Mouse (Mus musculus): ENCODE results near the gene Tmem50a. TPM values are rescaled to one million over a fixed set of nuclear protein-coding genes. Genes with fewer than 3 reads are reported as not detected.
A peak's percentile ranks its signal among the peaks of the same experiment; 100 is the strongest.

Tmem50a gene
- polyA plus RNA-seq (2015; fragmentation: Nextera tagmentation; extraction: Ambion mirVana): 203 and 218 TPM in 2 replicates

DNA sequence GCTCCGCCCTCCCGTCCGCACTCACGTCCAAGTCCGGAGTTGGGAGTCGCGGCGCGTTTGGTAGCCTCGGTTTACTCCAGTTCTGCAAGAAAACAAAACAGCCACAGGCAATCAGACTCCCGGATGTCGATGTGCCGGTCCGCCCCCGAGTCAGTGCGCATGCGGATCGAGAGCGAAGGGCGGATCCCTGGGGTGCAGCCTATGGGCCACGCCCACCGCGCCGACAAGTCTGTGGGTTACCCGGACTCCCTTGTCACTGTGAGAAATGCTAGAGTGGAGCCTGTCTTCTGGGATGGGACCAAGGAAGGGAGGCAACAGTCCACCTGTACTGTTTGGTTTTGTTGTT is at the start of gene Tmem50a:
Gene Tmem50a (minus strand): TSS at position 161 of the 346 bp plus-strand sequence.
- Histone ChIP-seq H3K27me3 (replicated peaks) (no peaks in the 10 kb centered on the region), H3K4me1 (peaks cover 17% of the 10 kb centered on the region), H3K36me3 (replicated peaks) (no peaks in the 10 kb centered on the region; the same call in 1 of the 2 replicates), H3K4me3 (peak within 1 kb of the TSS; percentile 76), H3K9me3 (no peaks in the 10 kb centered on the region), H3K27ac (peak within 1 kb of the TSS; percentile 86), H3K4me2 (peak within 1 kb of the TSS; percentile 63), H3K9ac (peak within 1 kb of the TSS; percentile 80)
- WGBS: 0% methylated on average over 25 of the region's 25 CpGs
- ATAC-seq (replicated peaks): peak; percentile 87

DNA sequence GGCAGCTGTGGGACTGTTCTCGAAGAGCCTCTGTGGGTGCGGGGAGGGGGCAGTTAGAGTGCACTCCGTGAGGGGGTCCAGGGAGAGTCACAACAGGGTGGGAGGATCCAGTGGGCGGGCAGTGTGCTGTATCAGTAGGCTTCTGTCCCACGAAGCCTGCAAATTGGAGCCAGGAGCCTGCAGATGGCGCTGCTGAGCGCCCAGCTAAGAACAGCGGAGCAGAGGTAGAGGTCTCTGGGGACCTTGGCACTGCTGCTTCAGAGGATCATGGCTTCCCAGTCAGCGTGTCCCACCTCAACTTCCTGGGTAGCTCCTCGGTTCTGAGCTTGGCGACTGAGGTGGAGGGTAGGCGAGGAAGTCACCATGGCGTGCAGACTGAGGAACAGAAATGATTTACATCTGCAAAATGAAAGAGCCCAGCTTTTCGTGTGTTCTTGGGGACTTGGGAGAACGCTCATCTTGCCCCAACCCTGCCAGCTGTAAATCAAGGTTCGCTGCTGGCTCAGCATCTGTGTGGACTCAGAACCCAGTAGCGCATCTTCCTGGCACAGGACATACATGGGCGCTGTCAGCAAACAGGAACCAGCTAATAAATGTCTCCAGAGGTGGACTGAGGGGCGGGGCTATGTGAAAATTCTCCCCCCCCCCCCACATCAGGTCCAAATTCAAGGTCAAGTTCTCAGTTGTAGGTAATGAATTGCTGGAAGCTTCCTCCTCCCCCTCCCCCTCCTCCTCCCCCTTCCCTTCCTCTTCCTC is 48.4 kb upstream of the Tmem50a start:
- no peaks in the 10 kb centered on the region for H3K36me3 ChIP-seq (replicated peaks)
- no peak overlapping the region for H3K4me2 ChIP-seq
- H3K9ac ChIP-seq: no peak overlapping the region
- no peak overlapping the region for H3K4me3 ChIP-seq
- H3K27me3 ChIP-seq (replicated peaks): no peaks in the 10 kb centered on the region
- no peaks in the 10 kb centered on the region for H3K4me1 ChIP-seq
- H3K27ac ChIP-seq: no peak overlapping the region
- no peaks in the 10 kb centered on the region for H3K9me3 ChIP-seq
- 30% methylated on average over 19 of the region's 19 CpGs for WGBS
- ATAC-seq (replicated peaks): no peak

DNA sequence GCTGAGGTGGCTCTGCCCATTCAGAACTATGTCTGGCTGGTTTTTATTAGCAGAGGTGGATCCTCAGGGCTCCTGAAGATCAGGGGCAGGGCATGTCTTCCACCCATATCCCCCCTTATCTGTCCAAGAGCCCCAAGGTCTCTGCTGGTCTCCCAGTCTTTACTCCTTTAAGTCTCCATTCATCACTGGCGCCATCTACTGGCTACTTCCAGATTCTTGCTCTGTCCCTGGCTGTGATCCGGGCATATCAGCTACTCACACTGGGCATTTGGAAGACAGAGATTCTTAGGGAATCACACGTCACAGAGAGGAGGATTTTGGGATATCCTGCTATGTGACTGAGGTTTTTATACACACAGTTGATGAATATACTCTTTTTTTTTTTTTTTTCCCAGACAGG is 41.5 kb upstream of the Tmem50a start:
- H3K9me3 ChIP-seq: no peaks in the 10 kb centered on the region
- WGBS: 23% methylated on average over 3 of the region's 3 CpGs
- H3K4me2 ChIP-seq: no peak overlapping the region
- H3K36me3 ChIP-seq (replicated peaks): no peaks in the 10 kb centered on the region
- H3K27ac ChIP-seq: no peak overlapping the region
- H3K9ac ChIP-seq: no peak overlapping the region
- 0 out of 2 replicates have a peak, but pooled peaks cover 5% of the 10 kb centered on the region for H3K4me1 ChIP-seq
- no peak overlapping the region for H3K4me3 ChIP-seq
- H3K27me3 ChIP-seq (replicated peaks): 0 out of 2 replicates have a peak, but pooled peaks cover 4% of the 10 kb centered on the region
- ATAC-seq (replicated peaks): no peak

- no peak overlapping the region for H3K4me2 ChIP-seq
- H3K4me3 ChIP-seq: no peak overlapping the region
- H3K27ac ChIP-seq: no peak overlapping the region
- H3K9me3 ChIP-seq: no peaks in the 10 kb centered on the region
- 0 out of 2 replicates have a peak, but pooled peaks cover 5% of the 10 kb centered on the region for H3K4me1 ChIP-seq
- no peak overlapping the region for H3K9ac ChIP-seq
- 0 out of 2 replicates have a peak, but pooled peaks cover 4% of the 10 kb centered on the region for H3K27me3 ChIP-seq (replicated peaks)
- WGBS: 83% methylated on average over 3 of the region's 3 CpGs
- ATAC-seq (replicated peaks): no peak
- no peaks in the 10 kb centered on the region for H3K36me3 ChIP-seq (replicated peaks)
These were observed 41.0 kb upstream of the Tmem50a start for GRCm38 (mm10) chr4:134955845-134956244.

GRCm38 (mm10) chr4:134955196-134955595 is 40.4 kb upstream of the Tmem50a start:
- no peaks in the 10 kb centered on the region for H3K9me3 ChIP-seq
- no peak overlapping the region for H3K27ac ChIP-seq
- 0 out of 2 replicates have a peak, but pooled peaks cover 4% of the 10 kb centered on the region for H3K27me3 ChIP-seq (replicated peaks)
- H3K4me3 ChIP-seq: no peak overlapping the region
- no peak overlapping the region for H3K9ac ChIP-seq
- no peaks in the 10 kb centered on the region for H3K36me3 ChIP-seq (replicated peaks)
- 0 out of 2 replicates have a peak, but pooled peaks cover 9% of the 10 kb centered on the region for H3K4me1 ChIP-seq
- 73% methylated on average over 2 of the region's 2 CpGs for WGBS
- H3K4me2 ChIP-seq: no peak overlapping the region
- ATAC-seq (replicated peaks): no peak

GRCm38 (mm10) chr4:134954461-134954860 is 39.6 kb upstream of the Tmem50a start:
- Histone ChIP-seq H3K4me3 (no peak overlapping the region), H3K9me3 (no peaks in the 10 kb centered on the region), H3K9ac (no peak overlapping the region), H3K27ac (no peak overlapping the region), H3K4me2 (no peak overlapping the region), H3K36me3 (replicated peaks) (no peaks in the 10 kb centered on the region), H3K4me1 (0 out of 2 replicates have a peak, but pooled peaks cover 9% of the 10 kb centered on the region), H3K27me3 (replicated peaks) (0 out of 2 replicates have a peak, but pooled peaks cover 4% of the 10 kb centered on the region)
- no peak for ATAC-seq (replicated peaks)
- 21% methylated on average over 15 of the region's 15 CpGs for WGBS

DNA sequence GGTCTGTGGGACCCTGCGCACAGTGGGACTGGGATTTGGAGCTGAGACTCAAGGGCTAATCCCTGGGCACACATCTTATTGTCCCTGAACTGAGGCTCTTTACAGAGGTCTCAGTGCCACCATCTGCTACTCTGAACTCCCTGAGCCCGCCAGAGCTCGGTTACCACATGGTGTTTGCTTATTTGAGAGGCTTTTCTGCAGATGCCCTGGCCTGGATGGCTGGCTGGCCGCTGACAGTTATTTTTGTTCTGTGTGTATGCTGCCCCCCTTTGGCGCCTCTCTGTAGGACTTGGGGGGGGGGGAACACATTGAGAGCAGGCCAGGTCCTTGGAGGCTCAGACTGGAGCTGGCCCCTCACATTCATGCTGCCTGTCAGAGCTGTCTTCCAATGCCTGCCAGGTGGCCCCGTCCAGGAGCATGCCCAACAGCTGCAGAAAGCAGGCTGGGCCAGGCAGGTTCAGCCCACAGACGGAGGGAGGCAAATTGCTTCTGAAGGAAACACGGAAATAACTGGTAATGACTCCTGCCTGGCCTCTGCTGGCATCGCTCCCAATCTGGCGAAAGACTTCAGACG is 35.8 kb upstream of the Tmem50a start:
- ATAC-seq (replicated peaks): peak; percentile 70
- no peak overlapping the region for H3K4me3 ChIP-seq
- H3K9me3 ChIP-seq: no peaks in the 10 kb centered on the region
- H3K27me3 ChIP-seq (replicated peaks): 0 out of 2 replicates have a peak, but pooled peaks cover 4% of the 10 kb centered on the region
- no peak overlapping the region for H3K9ac ChIP-seq
- H3K36me3 ChIP-seq (replicated peaks): no peaks in the 10 kb centered on the region
- 17% methylated on average over 11 of the region's 11 CpGs for WGBS
- no peak overlapping the region for H3K4me2 ChIP-seq
- H3K27ac ChIP-seq: 0 out of 2 replicates have a peak overlapping the region, but pooled peaks have one; percentile 38
- H3K4me1 ChIP-seq: peaks cover 14% of the 10 kb centered on the region; the same call in 1 of the 2 replicates

- no peaks in the 10 kb centered on the region for H3K36me3 ChIP-seq (replicated peaks)
- H3K4me1 ChIP-seq: peaks cover 14% of the 10 kb centered on the region
- ATAC-seq (replicated peaks): no peak
- 13% methylated on average over 17 of the region's 17 CpGs for WGBS
- H3K9me3 ChIP-seq: no peaks in the 10 kb centered on the region
- 0 out of 2 replicates have a peak overlapping the region, but pooled peaks have one; percentile 11 for H3K4me3 ChIP-seq
- no peak overlapping the region for H3K9ac ChIP-seq
- peak overlapping the region; percentile 46 for H3K4me2 ChIP-seq
- H3K27me3 ChIP-seq (replicated peaks): peaks cover 11% of the 10 kb centered on the region; the same call in 1 of the 2 replicates
- no peak overlapping the region for H3K27ac ChIP-seq
These were observed 31.4 kb upstream of the Tmem50a start for GRCm38 (mm10) chr4:134946024-134946744.

DNA sequence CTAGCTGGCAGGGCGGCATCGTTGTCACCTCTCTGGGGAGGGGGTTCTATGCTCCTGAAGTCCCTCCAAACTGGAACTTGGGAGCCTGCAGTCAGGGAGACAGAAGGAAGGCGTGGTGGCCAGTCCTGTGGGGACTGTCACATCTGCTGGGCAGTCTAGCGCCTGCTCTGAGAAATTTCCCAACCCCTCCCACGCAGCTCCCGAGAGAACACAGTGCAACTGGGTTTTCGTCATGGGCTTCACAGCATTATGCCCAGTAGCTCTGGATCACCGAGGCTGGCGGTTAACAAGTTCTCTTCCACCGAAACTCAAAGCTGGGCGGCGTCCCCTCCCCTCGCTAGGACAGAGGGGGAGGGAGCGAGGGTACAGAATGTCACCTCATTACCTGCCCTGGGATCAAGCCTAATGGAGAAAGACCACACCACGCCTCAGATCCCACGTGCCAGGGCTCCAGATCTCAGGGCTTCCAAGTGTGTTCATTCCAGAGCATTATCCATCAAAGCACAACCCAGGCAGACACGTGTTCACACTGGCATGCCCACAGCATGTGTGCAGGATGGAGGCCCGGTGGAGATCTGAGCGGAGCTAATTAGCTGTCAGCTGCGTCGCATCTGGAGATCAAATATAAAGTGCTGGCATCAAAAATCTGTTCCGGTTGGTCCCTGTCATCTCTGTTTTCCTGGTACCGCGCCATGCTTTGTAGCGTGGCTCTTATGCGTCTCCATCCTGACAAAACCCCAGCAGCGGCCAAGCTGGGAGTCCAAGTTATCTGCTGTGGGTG is 29.1 kb upstream of the Tmem50a start:
- WGBS: 46% methylated on average over 27 of the region's 27 CpGs
- no peaks in the 10 kb centered on the region for H3K9me3 ChIP-seq

GRCm38 (mm10) chr4:134939900-134940299 is 25.1 kb upstream of the Tmem50a start:
- Histone ChIP-seq H3K9me3 (no peaks in the 10 kb centered on the region), H3K27me3 (replicated peaks) (peaks cover 10% of the 10 kb centered on the region), H3K4me3 (no peak overlapping the region), H3K9ac (no peak overlapping the region), H3K4me1 (peaks cover 5% of the 10 kb centered on the region), H3K4me2 (no peak overlapping the region), H3K27ac (no peak overlapping the region), H3K36me3 (replicated peaks) (peaks cover 23% of the 10 kb centered on the region)
- WGBS: 55% methylated on average over 9 of the region's 9 CpGs
- no peak for ATAC-seq (replicated peaks)

More for the DNA sequence above, 29.1 kb upstream of the Tmem50a start:
- H3K36me3 ChIP-seq (replicated peaks): no peaks in the 10 kb centered on the region
- peak; percentile 65; the same call in 1 of the 2 replicates for ATAC-seq (replicated peaks)
- H3K27ac ChIP-seq: no peak overlapping the region
- no peak overlapping the region for H3K4me2 ChIP-seq
- peaks cover 10% of the 10 kb centered on the region for H3K4me1 ChIP-seq
- H3K9ac ChIP-seq: no peak overlapping the region
- no peak overlapping the region for H3K4me3 ChIP-seq
- peaks cover 11% of the 10 kb centered on the region for H3K27me3 ChIP-seq (replicated peaks)

- H3K4me1 ChIP-seq: no peaks in the 10 kb centered on the region
- H3K36me3 ChIP-seq (replicated peaks): peaks cover 38% of the 10 kb centered on the region
- no peaks in the 10 kb centered on the region for H3K9me3 ChIP-seq
- 61% methylated on average over 17 of the region's 17 CpGs for WGBS
- no peak overlapping the region for H3K9ac ChIP-seq
- ATAC-seq (replicated peaks): no peak
- no peak overlapping the region for H3K4me2 ChIP-seq
- H3K27ac ChIP-seq: no peak overlapping the region
- H3K4me3 ChIP-seq: no peak overlapping the region
- H3K27me3 ChIP-seq (replicated peaks): peaks cover 7% of the 10 kb centered on the region
These were observed 22.7 kb upstream of the Tmem50a start for GRCm38 (mm10) chr4:134937240-134938176.
